Mouse (Mus musculus): ENCODE results near the gene Gng7.

GRCm38 (mm10) chr10:81024346-81024937 lies 9.7 kb upstream of the Gng7 start:
- TF ChIP-seq CTCF (IDR thresholded peaks at IDR 0.05; ENCODE audit: insufficient read depth, low read depth, low read length) = no peak
- TF ChIP-seq POLR2A (IDR thresholded peaks at IDR 0.05; ENCODE audit: insufficient read depth, low read depth, low read length) = no peak

Measured in olfactory bulb, adult 2 months (tissue).